Mouse (Mus musculus) thymus, postnatal 25 days (tissue): ENCODE data around the gene Mcrip2.
"Not testable (repeated sequence)": the region's sequence is repeated elsewhere in the genome, so short reads cannot be mapped to it uniquely, and the experiment has no call there.

Experiments
- DNase-seq: peaks from one replicate; pipeline ENCODE4 v3.0.0; 2022

Gene Mcrip2

DNA sequence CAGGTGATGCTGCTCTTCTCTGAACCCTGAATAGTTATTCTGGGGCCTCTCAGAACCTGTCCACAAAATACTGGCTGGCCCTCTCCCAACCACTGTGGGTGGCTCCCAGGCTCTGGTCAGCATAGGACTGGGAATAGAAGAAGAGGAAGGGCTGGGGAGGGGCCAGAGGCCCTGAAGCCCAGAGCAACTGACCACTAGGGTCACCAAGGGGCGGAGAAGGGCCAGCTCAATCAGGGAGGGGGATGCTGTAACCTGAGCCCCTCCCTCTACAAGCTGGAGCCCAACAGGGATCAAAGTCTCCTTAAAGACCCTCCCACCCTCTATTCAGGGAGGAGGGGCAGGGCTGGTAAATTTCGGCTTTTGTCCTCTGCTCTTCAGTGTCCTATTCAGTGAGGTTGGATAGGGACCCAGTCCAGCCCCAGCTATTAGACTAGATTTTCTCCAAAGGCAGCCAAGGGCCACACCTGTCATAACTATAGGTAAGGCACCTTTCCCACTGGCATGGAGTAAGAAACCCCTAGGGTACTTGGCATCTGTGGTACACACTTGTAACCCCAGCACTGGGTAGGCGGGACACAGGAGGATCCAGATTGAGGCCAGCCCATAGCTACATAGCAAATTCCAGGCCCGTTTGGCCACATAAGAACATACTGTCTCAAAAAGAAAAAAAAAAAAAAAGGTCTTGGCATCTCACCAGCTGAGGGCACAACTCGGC, 11.8 kb upstream of the Mcrip2 start, which contains the start of gene Wfikkn1:
Gene Wfikkn1, minus strand, starts transcription at position 663 of the 715 bp plus-strand sequence.
- DNase-seq: no peak

DNA sequence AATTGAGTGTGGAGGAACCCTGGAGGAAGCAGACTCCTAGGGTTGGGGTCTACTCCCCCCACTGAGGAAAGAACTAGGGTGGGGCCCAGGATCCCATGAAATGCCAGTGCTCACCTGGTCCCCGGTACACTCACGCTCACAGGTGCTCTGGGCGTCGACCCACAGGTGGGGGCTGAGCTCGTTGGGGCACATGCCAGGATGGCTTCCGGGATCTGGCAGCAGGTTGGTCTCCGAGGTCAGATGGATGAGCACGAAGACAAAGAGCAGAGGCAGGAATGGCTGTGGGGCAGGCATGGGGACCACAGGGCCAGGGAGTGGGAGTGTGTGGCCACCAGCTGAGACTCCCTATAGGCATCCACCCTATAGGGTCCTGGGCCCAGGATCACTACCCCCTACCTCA, 11.2 kb upstream of the Mcrip2 start:
- no peak for DNase-seq

DNA sequence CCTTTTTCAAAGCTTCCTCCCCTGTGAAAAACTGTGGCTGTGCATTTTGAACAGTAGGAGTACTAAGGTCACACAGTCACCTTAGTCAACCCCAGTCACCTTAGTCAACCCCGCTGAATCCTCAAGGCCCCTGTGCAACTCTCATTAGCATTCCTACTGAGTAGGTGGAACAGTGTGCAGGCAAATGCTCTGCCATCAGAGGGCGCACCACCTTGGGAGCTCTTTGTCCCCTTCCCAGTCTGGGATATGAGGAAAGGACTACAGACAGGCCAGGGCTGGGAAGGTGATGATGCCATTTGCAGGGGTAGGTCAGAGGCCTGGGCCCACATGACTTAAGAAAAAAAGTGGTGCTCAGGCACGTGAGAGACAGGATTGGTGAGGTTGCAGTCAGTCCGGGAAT, 10.7 kb upstream of the Mcrip2 start:
- DNase-seq: no peak

DNA sequence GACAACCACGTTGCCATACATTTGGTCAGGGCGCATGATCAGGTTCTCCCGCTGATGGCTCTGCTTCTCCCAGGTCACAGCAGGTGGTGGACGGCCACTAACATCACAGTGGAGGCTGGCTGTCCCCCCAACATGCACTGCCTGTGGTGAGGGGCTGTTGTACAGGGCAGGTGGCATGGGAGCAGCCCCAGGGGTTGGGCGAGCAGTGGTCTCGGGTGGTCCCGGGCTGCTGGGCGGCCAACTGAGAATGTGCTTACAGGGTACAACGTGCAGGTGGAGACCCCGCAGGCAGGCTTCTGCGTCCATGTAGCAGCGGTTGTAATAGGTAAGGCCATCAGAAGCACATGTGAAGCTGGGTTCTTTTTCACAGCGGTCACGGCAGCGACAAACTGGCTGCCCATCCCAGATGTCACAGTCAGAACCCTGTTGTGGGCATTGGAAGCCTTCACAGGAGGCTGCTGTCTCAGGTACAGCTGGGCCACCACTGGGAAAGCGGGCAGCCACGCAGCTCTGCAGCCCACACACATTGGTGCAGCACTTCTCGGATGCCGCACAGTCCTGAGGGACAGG, 10.1 kb upstream of the Mcrip2 start:
- no peak for DNase-seq

DNA sequence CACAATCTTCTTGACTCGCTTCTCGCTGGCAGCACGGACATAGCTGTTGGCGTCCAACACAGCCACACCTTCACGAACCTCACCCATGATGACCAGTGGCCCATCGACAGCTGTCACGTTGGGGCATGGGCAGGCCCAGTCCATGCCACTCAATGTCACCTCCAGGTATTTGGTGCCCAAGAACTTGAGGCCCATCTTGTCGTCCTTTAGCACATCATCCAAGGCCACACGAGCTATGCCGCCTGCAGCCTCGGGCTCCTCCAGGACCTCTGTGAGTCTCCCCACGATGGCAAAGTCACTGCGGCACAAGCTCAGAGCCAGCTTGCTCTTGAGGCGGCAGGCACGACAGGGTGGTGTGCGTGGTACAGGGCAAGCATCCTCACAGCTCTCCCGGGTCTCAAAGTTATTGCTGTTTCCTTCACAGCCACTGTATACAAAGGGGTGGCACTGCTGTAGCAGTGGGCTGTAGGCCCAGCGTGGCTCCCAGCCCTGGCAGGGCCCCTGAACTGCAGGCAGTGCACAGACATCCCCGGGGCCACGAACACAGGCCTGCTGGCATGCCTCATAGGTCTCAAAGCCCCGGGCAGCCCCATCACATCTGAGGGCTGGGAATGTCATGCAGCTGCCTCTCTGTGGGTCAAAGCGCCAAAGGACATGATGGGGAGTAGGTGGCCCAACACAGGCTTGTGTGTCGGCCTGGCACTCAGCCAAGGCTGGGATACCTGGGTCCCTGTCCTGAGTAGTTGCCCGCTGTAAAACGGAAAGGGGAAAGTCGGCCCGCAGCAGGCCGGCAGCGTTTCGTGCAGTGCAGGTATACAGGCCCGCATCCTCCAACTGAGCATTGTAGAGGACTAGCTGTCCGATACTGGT, 9.4 kb upstream of the Mcrip2 start:
- no peak for DNase-seq

DNA sequence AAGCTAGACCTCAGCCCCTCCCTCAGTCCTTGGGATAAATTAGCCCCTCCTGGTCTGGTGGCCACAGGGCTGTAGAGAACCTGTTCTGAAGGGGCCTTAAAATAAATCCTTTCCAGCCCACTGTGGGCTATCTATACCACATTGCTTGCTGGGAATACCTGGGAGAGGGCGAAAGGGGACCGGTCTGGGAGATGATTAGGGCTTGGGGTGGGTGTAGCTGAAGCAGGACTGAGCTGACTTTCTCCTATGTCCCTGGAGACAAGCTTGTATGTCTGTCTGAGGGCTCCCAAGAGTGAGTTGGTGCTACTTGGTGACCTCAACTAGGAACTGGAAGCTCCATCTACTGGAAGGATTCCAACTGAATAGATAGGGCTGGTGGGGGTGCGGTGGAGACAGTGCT, 8.5 kb upstream of the Mcrip2 start:
- no peak for DNase-seq

DNA sequence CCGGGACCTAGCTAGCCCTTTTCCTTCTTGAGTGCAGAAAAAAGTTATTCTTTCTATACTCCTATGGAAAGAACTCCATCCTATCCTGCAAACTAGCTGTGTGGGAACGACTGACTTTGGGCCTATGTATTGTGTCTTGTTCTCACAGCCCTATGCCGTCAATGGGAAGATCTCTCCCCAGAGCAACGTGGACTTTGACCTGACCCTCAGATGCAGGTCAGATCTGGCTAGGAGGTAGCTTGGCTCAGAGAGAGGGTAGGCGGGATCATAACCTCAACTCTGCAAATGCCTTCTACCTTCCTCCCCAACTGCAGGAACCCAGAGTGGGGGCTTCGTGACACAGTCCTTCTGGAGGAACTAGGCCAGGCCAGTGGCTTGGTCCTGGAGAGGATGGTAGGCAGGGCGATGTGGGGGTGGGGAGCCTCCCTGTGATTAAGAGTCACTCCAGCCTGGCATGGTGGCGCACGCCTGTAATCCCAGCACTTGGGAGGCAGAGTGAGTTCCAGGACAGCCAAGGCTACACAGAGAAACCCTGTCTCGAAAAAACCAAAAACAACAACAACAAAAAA, 7.9 kb upstream of the Mcrip2 start:
- DNase-seq: no peak

DNA sequence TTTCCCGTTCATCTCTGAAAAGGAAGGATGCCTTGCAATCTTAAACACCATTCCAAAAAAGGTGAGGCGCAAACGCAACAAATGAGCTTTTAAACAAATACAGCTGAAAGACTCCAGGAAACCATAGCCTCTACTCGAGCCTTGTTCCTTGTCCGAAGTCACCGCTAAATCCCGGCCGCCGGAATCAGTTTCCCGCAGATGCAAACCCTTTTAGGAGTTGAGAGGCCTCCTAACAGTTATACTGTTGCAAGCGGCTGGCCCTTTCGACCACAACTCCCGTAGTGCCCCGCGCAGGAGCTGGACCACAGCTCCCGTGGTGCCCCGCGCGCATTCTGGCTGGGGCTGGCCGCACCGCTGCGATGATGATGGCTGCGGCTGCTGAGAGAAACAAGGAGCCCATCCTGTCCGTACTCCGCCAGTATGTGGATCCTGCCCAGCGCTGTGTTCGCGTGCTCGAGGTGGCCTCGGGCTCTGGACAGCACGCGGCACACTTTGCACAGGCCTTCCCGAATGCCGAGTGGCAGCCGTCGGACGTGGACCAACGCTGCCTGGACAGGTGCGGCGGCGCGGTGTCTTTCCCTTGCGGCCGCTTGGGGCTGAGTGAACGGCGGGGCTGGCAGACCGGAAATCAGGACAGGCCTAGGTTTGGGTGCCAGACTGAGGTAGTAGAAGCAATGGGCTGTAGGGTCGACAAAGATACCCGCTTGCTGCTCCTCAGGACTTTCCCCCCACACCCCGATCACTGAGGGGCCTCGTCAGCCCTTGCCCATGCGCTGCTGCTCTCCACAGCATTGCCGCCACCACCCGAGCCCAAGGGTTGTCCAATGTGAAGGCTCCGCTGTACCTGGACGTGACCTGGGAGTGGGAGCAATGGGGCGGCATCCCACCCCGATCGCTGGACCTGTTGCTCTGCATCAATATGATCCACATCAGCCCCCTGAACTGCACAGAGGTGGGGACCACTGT, 6.9 kb upstream of the Mcrip2 start:
- peak; percentile 87 for DNase-seq

DNA sequence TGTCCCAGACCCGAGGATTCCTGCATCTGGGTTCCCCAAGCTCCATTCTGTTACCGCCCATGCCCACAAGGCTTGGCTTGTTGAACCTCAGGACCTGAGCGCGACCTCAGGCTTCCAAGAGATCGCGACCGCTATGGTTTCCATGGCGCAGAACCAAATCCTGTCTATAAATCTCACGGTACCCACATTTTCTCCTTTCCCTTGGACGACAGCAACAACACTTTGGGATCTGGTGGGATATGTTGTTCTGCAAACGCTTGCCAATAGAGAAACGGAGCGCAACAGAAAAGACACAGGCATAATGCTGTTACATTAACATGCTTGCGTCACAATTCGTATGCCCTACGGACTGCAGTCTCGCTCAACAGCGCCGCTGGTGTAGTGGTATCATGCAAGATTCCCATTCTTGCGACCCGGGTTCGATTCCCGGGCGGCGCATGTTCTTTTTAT, 6.2 kb upstream of the Mcrip2 start, which contains the start of gene Mettl26:
Gene Mettl26, plus strand, starts transcription at position 354 of the 450 bp plus-strand sequence.
- DNase-seq: peak; percentile 95

DNA sequence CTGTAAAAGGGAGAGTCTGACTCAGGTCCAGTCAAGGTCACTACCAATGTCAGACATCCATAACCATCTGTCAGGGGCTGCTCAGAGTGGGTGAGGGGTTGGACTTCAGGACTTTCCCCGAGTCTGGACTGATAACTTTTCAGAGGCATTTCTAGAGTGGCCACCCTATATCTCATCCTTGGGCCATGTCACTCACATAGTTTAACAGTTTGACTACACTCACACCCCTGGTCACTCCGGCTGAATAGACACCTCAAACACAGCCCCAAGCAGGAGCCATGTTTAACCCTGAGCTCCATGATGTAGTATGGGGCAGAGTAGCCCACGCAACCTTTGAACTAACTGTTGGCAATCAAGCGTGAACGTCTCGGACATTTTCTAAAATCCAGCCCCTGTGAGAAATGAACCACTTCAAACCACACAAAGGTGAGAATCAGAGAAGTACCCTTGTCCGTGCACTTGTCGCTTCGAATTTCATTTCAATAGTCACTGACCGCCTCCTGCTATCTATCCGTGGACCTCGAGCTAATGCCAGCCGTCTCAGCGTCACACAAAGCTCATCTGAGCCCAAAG, 5.7 kb upstream of the Mcrip2 start:
- no peak for DNase-seq

DNA sequence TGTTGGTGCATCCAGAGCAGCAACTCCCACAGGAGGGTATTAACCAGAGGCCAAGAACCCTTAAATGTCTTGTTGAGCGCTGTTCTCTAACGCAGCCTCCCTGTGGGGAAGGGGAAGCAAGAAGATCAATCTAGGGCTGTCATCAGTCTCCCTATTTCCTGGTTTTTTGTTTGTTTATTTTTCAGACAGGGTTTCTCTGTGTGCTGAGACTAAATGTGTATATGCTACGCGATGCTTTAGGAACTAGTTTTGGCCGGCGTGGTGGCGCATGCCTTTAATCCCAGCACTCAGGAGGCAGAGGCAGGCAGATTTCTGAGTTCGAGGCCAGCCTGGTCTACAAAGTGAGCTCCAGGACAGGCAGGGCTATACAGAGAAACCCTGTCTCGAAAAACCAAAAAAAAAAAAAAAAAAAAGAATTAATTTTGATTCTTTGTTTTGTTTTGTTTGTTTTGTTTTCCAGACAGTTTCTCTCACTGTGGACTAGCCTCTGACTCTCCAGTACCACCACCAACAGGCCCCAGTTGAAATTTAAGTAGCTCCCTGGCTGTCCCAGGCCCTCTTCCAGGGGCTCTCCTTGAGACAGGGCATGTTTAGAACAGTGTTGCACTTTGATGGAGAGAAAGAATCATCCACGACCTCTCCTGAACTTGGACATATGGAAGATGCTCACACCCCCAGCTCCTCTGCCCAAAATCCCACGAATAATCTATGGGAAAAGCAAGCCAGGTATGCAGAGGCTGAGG, 5.0 kb upstream of the Mcrip2 start:
- DNase-seq: no peak

DNA sequence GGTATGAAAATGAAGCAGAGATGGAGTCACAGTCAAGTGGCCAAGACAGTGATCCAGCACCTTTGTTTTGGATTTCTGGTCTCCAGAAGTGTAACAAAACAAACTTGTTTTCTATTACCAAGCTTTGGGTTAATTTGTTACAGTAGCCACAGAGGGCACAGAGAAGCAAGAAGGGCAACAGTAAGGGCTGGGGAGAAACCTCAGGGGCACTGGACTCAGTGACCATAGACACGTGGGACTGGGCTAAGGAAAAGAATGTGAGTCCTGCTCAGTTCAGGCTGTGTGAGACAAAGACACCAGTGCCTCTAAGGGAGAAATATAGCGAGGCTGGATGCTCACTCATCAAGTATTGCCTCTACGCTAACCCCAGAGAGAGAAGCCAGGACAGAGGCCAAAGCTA, 4.1 kb upstream of the Mcrip2 start:
- no peak for DNase-seq

DNA sequence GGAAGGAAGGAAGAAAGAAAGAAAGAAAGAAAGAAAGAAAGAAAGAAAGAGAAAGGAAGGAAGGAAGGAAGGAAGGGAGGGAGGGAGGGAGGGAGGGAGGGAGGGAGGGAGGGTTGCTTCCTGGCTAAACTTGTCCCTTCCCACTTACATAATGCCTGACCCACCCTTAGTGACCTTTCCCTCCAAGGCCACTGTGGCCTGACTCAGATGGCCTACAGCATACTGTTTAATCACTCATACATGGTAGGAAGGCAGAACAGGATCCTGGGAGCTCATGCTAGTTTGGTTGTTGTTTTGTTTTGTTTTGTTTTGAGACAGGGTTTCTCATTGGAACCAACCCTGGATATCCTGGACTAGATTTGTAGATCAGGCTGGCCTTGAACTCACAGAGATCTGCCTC, 3.0 kb upstream of the Mcrip2 start:
- DNase-seq: not testable (repeated sequence)

DNA sequence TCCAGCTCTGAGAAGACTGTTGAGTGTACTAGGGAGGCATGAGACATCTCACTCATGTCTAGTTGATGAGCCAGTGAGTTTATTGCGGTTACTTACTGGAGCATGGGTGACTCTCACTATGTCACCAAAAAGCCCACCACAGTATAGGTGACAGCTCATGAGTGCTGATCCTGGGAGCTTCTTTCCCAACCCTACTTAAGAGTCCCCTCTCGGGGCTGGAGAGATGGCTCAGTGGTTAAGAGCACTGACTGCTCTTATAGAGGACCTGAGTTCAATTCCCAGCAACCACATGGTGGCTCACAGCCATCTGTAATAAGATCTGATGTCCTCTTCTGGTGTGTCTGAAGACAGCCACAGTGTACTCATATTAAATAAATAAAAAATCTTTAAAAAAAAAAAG, 1.4 kb upstream of the Mcrip2 start:
- DNase-seq: no peak

DNA sequence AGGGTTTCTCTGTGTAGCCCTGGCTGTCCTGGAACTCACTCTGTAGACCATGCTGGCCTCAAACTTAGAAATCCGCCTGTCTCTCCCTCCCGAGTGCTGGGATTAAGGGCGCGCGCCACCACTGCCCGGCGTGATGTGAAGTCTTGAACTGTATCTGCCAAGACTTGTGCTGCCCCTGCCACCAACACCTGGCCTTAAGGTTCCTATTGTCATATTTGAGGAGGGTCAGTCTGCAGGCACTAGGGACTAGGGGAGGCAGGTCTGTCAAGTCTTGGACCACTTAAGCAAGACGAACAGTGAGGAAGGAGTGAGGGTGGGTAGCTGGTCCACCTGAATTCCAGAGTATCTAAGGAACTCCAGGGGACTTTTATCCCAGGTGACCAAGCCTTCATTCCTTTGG, 934 bp upstream of the Mcrip2 start:
- DNase-seq: no peak

DNA sequence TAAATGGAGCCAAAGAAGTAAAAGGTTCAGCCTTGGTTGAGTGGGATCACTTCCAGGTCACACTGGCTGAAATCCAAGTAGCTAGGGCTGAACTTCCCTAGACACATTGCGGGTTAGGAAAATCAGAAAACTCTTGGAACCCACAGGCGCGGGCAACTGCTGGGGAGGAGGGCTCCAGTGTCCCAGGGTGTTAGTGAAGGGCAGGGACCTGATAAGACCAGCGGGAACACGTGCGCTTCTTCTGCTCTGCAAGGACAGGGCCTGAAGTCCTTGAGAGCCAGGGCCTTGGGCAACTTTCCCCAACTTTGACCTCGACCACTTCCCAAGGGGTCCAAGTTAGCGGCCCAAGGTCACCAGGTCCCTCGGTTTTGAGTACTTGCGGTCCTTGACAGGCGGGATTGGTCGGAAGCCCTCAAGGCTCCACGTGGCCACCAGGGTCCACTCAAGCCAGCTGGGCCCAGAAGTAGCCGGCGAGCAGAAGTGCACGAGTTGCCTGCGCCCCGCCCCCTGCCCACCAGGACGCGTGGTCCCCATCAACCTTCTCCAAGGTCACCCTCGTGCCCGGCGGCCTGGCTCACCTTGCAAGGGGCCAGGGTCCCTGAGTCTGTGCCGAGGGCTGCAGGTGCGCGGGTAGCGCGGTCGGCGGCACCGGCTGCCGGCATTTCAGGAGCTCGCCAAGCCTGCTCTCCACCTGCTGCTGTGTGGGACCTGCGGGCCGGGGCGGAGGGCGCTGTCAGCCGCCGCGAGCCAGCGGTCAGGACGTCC, 546 bp downstream of the Mcrip2 start:
- no peak for DNase-seq

DNA sequence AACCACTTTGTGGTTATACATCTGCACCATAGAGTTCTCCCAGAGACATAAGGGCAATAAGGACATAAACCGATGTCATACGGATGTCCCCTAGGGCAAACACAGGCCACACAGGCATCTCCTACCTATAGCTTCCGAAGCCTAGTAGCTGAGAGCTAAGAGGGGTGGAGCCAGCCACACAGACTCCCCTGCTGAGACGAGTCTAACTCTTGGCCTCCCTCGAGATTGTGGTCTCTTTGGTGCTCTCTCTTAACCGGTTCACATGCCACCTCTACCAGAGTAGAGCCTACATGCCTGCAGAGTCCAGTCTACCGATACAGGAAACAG, 1.1 kb downstream of the Mcrip2 start:
- DNase-seq: peak; percentile 45

DNA sequence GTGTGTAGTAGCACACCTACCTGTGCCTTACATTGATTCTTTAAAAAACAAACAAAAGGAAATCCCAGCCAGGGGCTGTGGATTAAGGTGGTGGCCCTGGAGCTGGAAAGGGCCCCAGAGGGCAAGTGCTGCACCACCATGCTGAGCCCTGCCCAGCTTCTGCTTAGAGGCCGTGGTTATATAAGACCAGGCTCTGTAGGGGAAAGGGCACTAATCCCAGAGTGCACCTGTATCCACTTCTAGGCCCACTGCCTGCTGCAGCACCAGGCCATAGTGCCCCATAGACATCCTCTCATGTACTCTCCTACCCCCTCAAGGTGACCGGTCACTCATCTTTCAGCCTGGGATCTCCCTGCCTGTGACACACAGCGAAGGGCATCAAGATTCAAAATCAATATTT, 2.4 kb downstream of the Mcrip2 start:
- DNase-seq: no peak

DNA sequence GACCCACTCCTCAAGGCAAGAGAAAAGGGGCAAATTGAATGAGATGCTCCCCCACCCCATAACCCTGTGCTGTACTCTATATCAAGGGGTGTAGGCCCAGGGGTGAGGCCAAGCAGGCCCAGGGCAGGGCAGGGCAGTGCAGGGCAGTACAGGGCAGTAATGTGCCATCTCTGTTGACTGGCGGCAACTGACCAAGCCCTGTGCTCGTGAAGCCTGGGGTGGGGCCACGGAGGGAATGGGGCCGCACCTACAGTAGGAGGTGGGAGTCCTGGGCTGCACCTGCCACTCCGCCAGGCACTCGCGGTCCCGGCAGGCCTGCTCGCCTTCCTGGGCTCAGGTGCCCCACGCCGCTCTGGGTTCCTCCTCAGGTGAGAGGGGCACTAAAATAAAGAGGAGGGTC, 3.3 kb downstream of the Mcrip2 start:
- DNase-seq: no peak

DNA sequence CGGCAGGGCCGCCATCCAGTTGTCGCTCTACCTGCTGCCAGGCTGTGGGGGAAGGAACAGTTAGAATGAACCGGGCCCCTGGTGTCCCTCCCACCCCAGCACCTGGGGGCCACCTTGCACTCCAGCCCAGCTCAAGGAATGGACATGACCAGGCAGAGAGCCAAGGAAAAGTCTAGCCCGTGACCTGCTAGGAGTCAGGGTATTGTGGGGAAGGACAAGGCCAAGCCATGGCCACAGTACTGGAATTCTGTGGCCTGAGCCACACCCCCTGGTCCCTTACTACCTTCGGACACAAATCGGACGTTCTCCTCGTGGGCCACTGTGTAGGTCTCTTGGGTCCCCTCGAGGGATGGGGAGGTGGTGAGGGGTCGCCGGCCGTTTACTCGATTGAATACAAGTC, 4.3 kb downstream of the Mcrip2 start:
- DNase-seq: no peak
